Mouse (Mus musculus): ENCODE results near the gene Olfr632. TPM values are rescaled to one million over a fixed set of nuclear protein-coding genes. Genes with fewer than 3 reads are reported as not detected.
A peak's percentile ranks its signal among the peaks of the same experiment; 100 is the strongest.
"Not testable (repeated sequence)": the region's sequence is repeated elsewhere in the genome, so short reads cannot be mapped to it uniquely, and the experiment has no call there.

The Olfr632 gene
- polyA plus RNA-seq, 2 experiments: 0.52 to 1.9 TPM

DNA sequence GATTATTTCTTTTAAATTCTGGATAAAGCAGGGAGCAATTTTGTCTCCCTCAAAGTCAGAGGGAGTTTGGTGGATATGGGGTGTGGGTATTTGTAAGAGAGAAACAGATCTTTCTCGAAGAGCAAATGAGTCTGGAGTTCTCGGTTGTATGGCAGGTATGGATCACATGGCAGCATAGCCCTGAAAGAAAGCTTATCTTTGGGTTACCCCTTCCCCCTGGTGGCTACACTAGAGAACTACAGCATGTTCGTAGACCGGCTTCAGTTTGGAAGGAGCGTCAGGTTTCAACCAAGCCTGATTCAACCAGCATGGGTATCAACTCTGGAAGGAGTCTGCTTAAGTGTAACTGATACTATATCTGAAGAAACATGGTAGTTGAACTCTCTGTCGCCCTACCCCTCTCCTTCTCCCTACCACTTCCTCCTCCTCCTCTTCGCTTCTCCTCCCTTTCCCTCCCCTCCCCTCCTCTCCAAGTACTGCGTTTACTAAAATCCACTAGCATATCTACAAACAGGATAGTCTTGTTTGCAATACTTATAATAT is 21.1 kb upstream of the Olfr632 start:
- H3K36me3 ChIP-seq (replicated peaks; ENCODE audit: control insufficient read depth, insufficient read depth, low read depth): no peaks in the 10 kb centered on the region
- peak overlapping the region; percentile 43 for H3K4me2 ChIP-seq (ENCODE audit: low read depth)
- DNase-seq (ENCODE audit: low read depth in 3 of 3, low spot score in 3 of 3) (peak; percentile 70 to 77 (median 73)), ATAC-seq (ENCODE audit: insufficient read depth) (peak; percentile 31)
- H3K4me3 ChIP-seq (ENCODE audit: insufficient read depth in 1 of 2, low read depth in 2 of 2, low read length in 2 of 2): peak overlapping the region in 1 of 2 experiments; percentile 24; a peak in 1 of 4 replicates
- TF ChIP-seq CTCF (IDR thresholded peaks at IDR 0.05; ENCODE audit: low read depth) (peak; percentile 91), EP300 (IDR thresholded peaks at IDR 0.05; ENCODE audit: low read depth) (peak; percentile 83)
- peaks cover 67 to 68% of the 10 kb centered on the region in 2 experiments for H3K4me1 ChIP-seq (replicated peaks; ENCODE audit: control insufficient read depth in 2 of 2, insufficient read depth in 2 of 2, low read length in 1 of 2)
- H3K9me3 ChIP-seq (ENCODE audit: control insufficient read depth, low read length): no peaks in the 10 kb centered on the region
- peak overlapping the region; percentile 43 for H3K27ac ChIP-seq
- no peaks in the 10 kb centered on the region for H3K27me3 ChIP-seq (ENCODE audit: control insufficient read depth, insufficient read depth, low read length)
- 22% methylated on average over 8 of the region's 8 CpGs for WGBS (ENCODE audit: insufficient replicate concordance)
- H3K9ac ChIP-seq (replicated peaks): peak overlapping the region; percentile 44

- TF ChIP-seq EP300 (IDR thresholded peaks at IDR 0.05; ENCODE audit: low read depth) (peak; percentile 98), CTCF (IDR thresholded peaks at IDR 0.05; ENCODE audit: low read depth) (no peak)
- peak overlapping the region; percentile 86 for H3K27ac ChIP-seq
- H3K9ac ChIP-seq (replicated peaks): peak overlapping the region; percentile 41
- H3K36me3 ChIP-seq (replicated peaks; ENCODE audit: control insufficient read depth, insufficient read depth, low read depth): no peaks in the 10 kb centered on the region
- H3K4me1 ChIP-seq (replicated peaks; ENCODE audit: control insufficient read depth in 2 of 2, insufficient read depth in 2 of 2, low read length in 1 of 2): peaks cover 51 to 53% of the 10 kb centered on the region in 2 experiments
- ATAC-seq (ENCODE audit: insufficient read depth) (peak; percentile 92), DNase-seq (ENCODE audit: low read depth in 3 of 3, low spot score in 3 of 3) (peak in 1 of 3 experiments; percentile 78)
- H3K4me3 ChIP-seq (ENCODE audit: insufficient read depth in 1 of 2, low read depth in 2 of 2, low read length in 2 of 2): no peak overlapping the region; a peak in 1 of 4 replicates
- no peaks in the 10 kb centered on the region for H3K9me3 ChIP-seq (ENCODE audit: control insufficient read depth, low read length)
- peak overlapping the region; percentile 58 for H3K4me2 ChIP-seq (ENCODE audit: low read depth)
- no peaks in the 10 kb centered on the region for H3K27me3 ChIP-seq (ENCODE audit: control insufficient read depth, insufficient read depth, low read length)
Measured at GRCm38 (mm10) chr7:103915338-103915737, 18.8 kb upstream of the Olfr632 start.

DNA sequence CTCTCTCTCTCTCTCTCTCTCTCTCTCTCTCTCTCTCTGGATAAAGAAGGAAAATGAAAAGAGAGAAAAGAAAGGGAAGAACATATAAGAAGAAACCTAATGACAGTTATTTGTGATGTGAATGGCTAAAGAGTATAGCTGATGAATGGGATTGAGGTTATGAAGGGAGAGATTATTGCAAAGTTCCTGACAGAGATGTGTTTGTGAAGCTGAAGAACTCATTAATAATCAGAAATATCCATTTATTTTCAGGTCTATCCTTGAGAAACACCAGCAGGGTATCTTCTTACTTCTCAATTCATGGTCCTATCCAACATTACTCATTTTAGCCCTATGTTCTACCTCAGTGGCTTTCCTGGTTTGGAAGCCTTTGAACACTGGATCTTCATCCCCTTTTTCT is 5.6 kb upstream of the Olfr632 start, which contains the start of gene Olfr631:
TSS of gene Olfr631 (plus strand) at position 301 of the 400 bp plus-strand sequence.
- no peaks in the 10 kb centered on the region for H3K4me1 ChIP-seq (replicated peaks; ENCODE audit: control insufficient read depth in 2 of 2, insufficient read depth in 2 of 2, low read length in 1 of 2)
- H3K4me2 ChIP-seq (ENCODE audit: low read depth): no peak within 1 kb of the TSS
- H3K27ac ChIP-seq: no peak within 1 kb of the TSS
- no peak for ATAC-seq (ENCODE audit: insufficient read depth)
- no peak within 1 kb of the TSS for H3K9ac ChIP-seq (replicated peaks)
- no peaks in the 10 kb centered on the region for H3K27me3 ChIP-seq (ENCODE audit: control insufficient read depth, insufficient read depth, low read length)
- TF ChIP-seq EP300 (IDR thresholded peaks at IDR 0.05; ENCODE audit: low read depth): no peak
- TF ChIP-seq CTCF (IDR thresholded peaks at IDR 0.05; ENCODE audit: low read depth): no peak
- no peaks in the 10 kb centered on the region for H3K9me3 ChIP-seq (ENCODE audit: control insufficient read depth, low read length)
- DNase-seq (ENCODE audit: low read depth in 3 of 3, low spot score in 3 of 3): no peak
- no peaks in the 10 kb centered on the region for H3K36me3 ChIP-seq (replicated peaks; ENCODE audit: control insufficient read depth, insufficient read depth, low read depth)
- H3K4me3 ChIP-seq (ENCODE audit: insufficient read depth in 1 of 2, low read depth in 2 of 2, low read length in 2 of 2): no peak within 1 kb of the TSS

GRCm38 (mm10) chr7:103942730-103943129 is 8.6 kb downstream of the Olfr632 start:
- H3K9ac ChIP-seq (replicated peaks): peak overlapping the region; percentile 9
- H3K27me3 ChIP-seq (ENCODE audit: control insufficient read depth, insufficient read depth, low read length): no peaks in the 10 kb centered on the region
- 11% methylated on average over 2 of the region's 2 CpGs for whole genome bisulfite sequencing (ENCODE audit: insufficient replicate concordance)
- peak overlapping the region; percentile 50 for H3K27ac ChIP-seq
- H3K4me3 ChIP-seq (ENCODE audit: insufficient read depth in 1 of 2, low read depth in 2 of 2, low read length in 2 of 2): no peak overlapping the region
- TF ChIP-seq EP300 (IDR thresholded peaks at IDR 0.05; ENCODE audit: low read depth): peak; percentile 74
- TF ChIP-seq CTCF (IDR thresholded peaks at IDR 0.05; ENCODE audit: low read depth): peak; percentile 96
- H3K36me3 ChIP-seq (replicated peaks; ENCODE audit: control insufficient read depth, insufficient read depth, low read depth): no peaks in the 10 kb centered on the region
- no peak overlapping the region; the same call in 1 of the 2 replicates for H3K4me2 ChIP-seq (ENCODE audit: low read depth)
- DNase-seq (ENCODE audit: low read depth in 3 of 3, low spot score in 3 of 3) (peak; percentile 29 to 73 (median 73)), ATAC-seq (ENCODE audit: insufficient read depth) (peak; percentile 80)
- peaks cover 0 to 12% of the 10 kb centered on the region in 2 experiments for H3K4me1 ChIP-seq (replicated peaks; ENCODE audit: control insufficient read depth in 2 of 2, insufficient read depth in 2 of 2, low read length in 1 of 2)
- no peaks in the 10 kb centered on the region for H3K9me3 ChIP-seq (ENCODE audit: control insufficient read depth, low read length)

DNA sequence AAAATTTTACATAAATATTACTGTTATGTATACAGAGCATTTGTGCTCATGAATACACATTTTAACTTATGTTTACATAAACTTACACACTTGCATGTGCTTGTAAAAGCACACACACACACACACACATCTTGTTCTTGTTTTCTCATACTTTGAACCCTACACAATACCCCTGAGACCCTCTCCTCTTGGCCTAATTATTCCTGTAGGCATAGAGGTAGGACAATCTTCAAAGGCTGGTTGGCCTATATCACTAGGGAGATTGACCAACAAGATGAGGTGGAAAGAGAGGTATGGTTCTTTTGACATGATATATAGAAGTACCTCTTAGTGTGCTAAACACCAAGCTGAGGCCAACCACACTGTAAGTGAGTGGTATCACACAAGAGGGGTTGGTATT is 10.0 kb downstream of the Olfr632 start, which contains the start of gene Olfr633:
TSS of gene Olfr633 (plus strand) at position 301 of the 400 bp plus-strand sequence.
- DNase-seq (ENCODE audit: low read depth in 3 of 3, low spot score in 3 of 3) (no peak), ATAC-seq (ENCODE audit: insufficient read depth) (no peak)
- Histone ChIP-seq H3K4me3 (ENCODE audit: insufficient read depth in 1 of 2, low read depth in 2 of 2, low read length in 2 of 2) (no peak within 1 kb of the TSS), H3K27ac (no peak within 1 kb of the TSS), H3K4me2 (ENCODE audit: low read depth) (no peak within 1 kb of the TSS), H3K4me1 (replicated peaks; ENCODE audit: control insufficient read depth in 2 of 2, insufficient read depth in 2 of 2, low read length in 1 of 2) (peaks cover 0 to 12% of the 10 kb centered on the region in 2 experiments), H3K36me3 (replicated peaks; ENCODE audit: control insufficient read depth, insufficient read depth, low read depth) (no peaks in the 10 kb centered on the region), H3K9me3 (ENCODE audit: control insufficient read depth, low read length) (no peaks in the 10 kb centered on the region), H3K9ac (replicated peaks) (no peak within 1 kb of the TSS), H3K27me3 (ENCODE audit: control insufficient read depth, insufficient read depth, low read length) (no peaks in the 10 kb centered on the region)
- TF ChIP-seq CTCF (IDR thresholded peaks at IDR 0.05; ENCODE audit: low read depth): no peak
- TF ChIP-seq EP300 (IDR thresholded peaks at IDR 0.05; ENCODE audit: low read depth): no peak

- not testable (repeated sequence) for H3K36me3 ChIP-seq (replicated peaks; ENCODE audit: control insufficient read depth, insufficient read depth, low read depth); H3K4me1 ChIP-seq (replicated peaks; ENCODE audit: control insufficient read depth in 2 of 2, insufficient read depth in 2 of 2, low read length in 1 of 2); H3K27me3 ChIP-seq (ENCODE audit: control insufficient read depth, insufficient read depth, low read length); H3K4me3 ChIP-seq (ENCODE audit: insufficient read depth in 1 of 2, low read depth in 2 of 2, low read length in 2 of 2); ATAC-seq (ENCODE audit: insufficient read depth); H3K9me3 ChIP-seq (ENCODE audit: control insufficient read depth, low read length); H3K9ac ChIP-seq (replicated peaks); H3K27ac ChIP-seq; H3K4me2 ChIP-seq (ENCODE audit: low read depth); DNase-seq (ENCODE audit: low read depth in 3 of 3, low spot score in 3 of 3)
- WGBS (ENCODE audit: insufficient replicate concordance): 84% methylated on average over 22 of the region's 22 CpGs
Measured at GRCm38 (mm10) chr7:103966873-103967272, 32.7 kb downstream of the Olfr632 start.
